ENCODE assay signal across 20 mouse cellular contexts in genomic region chr1:137418388-137418787, GRCm38 (mm10).
DNase-seq lines count a peak whose midpoint lies in the region; ATAC-seq and TF ChIP-seq lines count a peak whose summit lies in the region.
"Had no signal": no experiment of that assay in that cellular context is flagged by ENCODE, and none has a peak within 500 bp of the region (broad histone marks: within the 10 kb centered on the region; RNA-seq: fewer than 3 reads in every experiment).

No protein-coding gene starts in this region.

- no peaks in the 10 kb centered on the region for H3K27me3 ChIP-seq in kidney, embryonic 16.5 days (ENCODE audit: insufficient read depth, low read length)
- H3K27me3 ChIP-seq: embryonic facial prominence, embryonic 12.5 days; forebrain, embryonic 13.5 days; forebrain, embryonic 15.5 days had no signal

- H3K36me3 ChIP-seq in ES-E14 (ENCODE audit: control insufficient read depth, insufficient read depth, low read length, poor library complexity, severe bottlenecking) = no peaks in the 10 kb centered on the region
- H3K36me3 ChIP-seq in kidney, embryonic 16.5 days (ENCODE audit: insufficient read depth, low read length) = no peaks in the 10 kb centered on the region
- H3K36me3 ChIP-seq: embryonic facial prominence, embryonic 10.5 days; embryonic facial prominence, embryonic 12.5 days; forebrain, embryonic 15.5 days had no signal

- H3K27ac ChIP-seq in ES-E14 (ENCODE audit: insufficient read depth, low read depth, low read length, poor library complexity, severe bottlenecking) = no peak overlapping the region
- H3K27ac ChIP-seq in kidney, embryonic 16.5 days (ENCODE audit: low read length) = no peak overlapping the region
- H3K27ac ChIP-seq: embryonic facial prominence, embryonic 10.5 days; embryonic facial prominence, embryonic 12.5 days; forebrain, embryonic 13.5 days; forebrain, embryonic 15.5 days had no signal

- no peaks in the 10 kb centered on the region for H3K9me3 ChIP-seq in ES-E14 (ENCODE audit: control insufficient read depth, insufficient read depth, low read depth, low read length)
- H3K9me3 ChIP-seq in kidney, embryonic 16.5 days (ENCODE audit: low read length) = no peaks in the 10 kb centered on the region; the same call in 1 of the 2 replicates
- H3K9me3 ChIP-seq: embryonic facial prominence, embryonic 10.5 days; embryonic facial prominence, embryonic 12.5 days; forebrain, embryonic 13.5 days; forebrain, embryonic 15.5 days had no signal

- no peak for ATAC-seq in kidney, embryonic 16.5 days (ENCODE audit: low FRiP score, low TSS enrichment)
- ATAC-seq: activated CD4-positive, CD25-positive, alpha-beta regulatory T cell, adult 4 months; forebrain, embryonic 13.5 days; forebrain, embryonic 15.5 days; forebrain, postnatal 0 days had no signal

- in situ Hi-C loops in ES-E14 (cut with MboI; ENCODE audit: low sequenced_read_pairs in 2 of 2, unreplicated experiment in 2 of 2) = no loop called here

- intact Hi-C loops in heart, postnatal 14 days (cut with DNase I) = no loop called here

- 80% methylated on average over 3 of the region's 3 CpGs for whole genome bisulfite sequencing in kidney, embryonic 16.5 days

- DNase-seq in ES-CJ7 (ENCODE audit: low read depth, low spot score) (peak; percentile 88), ES-E14 (ENCODE audit: low read depth, low spot score) (peak; percentile 72), WW6 (ENCODE audit: low read depth, low spot score) (peak; percentile 39)
- no peak for DNase-seq in left cerebral cortex, adult 11 months (ENCODE audit: low spot score)
- DNase-seq in heart, postnatal 14 days = no peak
- DNase-seq: adrenal gland, adult 8-10 months; adrenal gland, postnatal 14 days; adrenal gland, postnatal 36 days; cerebellum, adult 11-12 months; cerebellum, adult 2 months; cerebellum, adult 9-10 months; cerebellum, postnatal 10 days; cerebellum, postnatal 25 days; forebrain, postnatal 0 days had no signal

- H3K4me2 ChIP-seq in kidney, embryonic 16.5 days (replicated peaks; ENCODE audit: low read depth, low read length) = no peak overlapping the region
- H3K4me2 ChIP-seq: embryonic facial prominence, embryonic 12.5 days; forebrain, embryonic 13.5 days; forebrain, embryonic 15.5 days had no signal

- H3K4me3 ChIP-seq in ES-E14 (ENCODE audit: insufficient read depth in 1 of 2, low read depth in 1 of 2, low read length in 2 of 2, poor library complexity in 1 of 2, severe bottlenecking in 1 of 2) = no peak overlapping the region
- H3K4me3 ChIP-seq in kidney, embryonic 16.5 days (ENCODE audit: low read length) = no peak overlapping the region
- H3K4me3 ChIP-seq: embryonic facial prominence, embryonic 10.5 days; embryonic facial prominence, embryonic 12.5 days; forebrain, embryonic 13.5 days; forebrain, embryonic 15.5 days had no signal

- no peaks in the 10 kb centered on the region; a peak in 1 of 4 replicates for H3K4me1 ChIP-seq in ES-E14 (ENCODE audit: control insufficient read depth in 2 of 2, insufficient read depth in 2 of 2, low read length in 2 of 2, poor library complexity in 1 of 2)
- no peaks in the 10 kb centered on the region for H3K4me1 ChIP-seq in kidney, embryonic 16.5 days (ENCODE audit: insufficient read depth, low read length)
- H3K4me1 ChIP-seq: embryonic facial prominence, embryonic 10.5 days; embryonic facial prominence, embryonic 12.5 days; forebrain, embryonic 13.5 days; forebrain, embryonic 15.5 days had no signal

- no peak overlapping the region for H3K9ac ChIP-seq in ES-E14 (ENCODE audit: insufficient read depth, low read depth, low read length, poor library complexity, severe bottlenecking)
- no peak overlapping the region for H3K9ac ChIP-seq in kidney, embryonic 16.5 days (replicated peaks; ENCODE audit: low read length)
- H3K9ac ChIP-seq: embryonic facial prominence, embryonic 12.5 days; forebrain, embryonic 13.5 days; forebrain, embryonic 15.5 days; forebrain, postnatal 0 days had no signal

TF ChIP-seq in ES-E14, 5 proteins besides CTCF, POLR2A, EP300 and RAD21:
- TF ChIP-seq ZNF384 (IDR thresholded peaks at IDR 0.05; ENCODE audit: low read depth, low read length) = no peak
- no peak for TF ChIP-seq HCFC1 (IDR thresholded peaks at IDR 0.05; ENCODE audit: borderline replicate concordance, insufficient read depth, low read length)
- TF ChIP-seq ZC3H11A (IDR thresholded peaks at IDR 0.05; ENCODE audit: borderline replicate concordance, low read depth, low read length) = no peak
- TF ChIP-seq CHD2 (IDR thresholded peaks at IDR 0.05; ENCODE audit: low read depth, low read length) = peak; percentile 84
- TF ChIP-seq MAFK (IDR thresholded peaks at IDR 0.05; ENCODE audit: insufficient read depth, low read depth, low read length) = no peak

Comparison
In these comparisons a context has a peak if more than half of its experiments do, and no peak if none do; other contexts are left out.
1. DNase-seq: peak in ES-CJ7 (single experiment), ES-E14 (single experiment) and WW6 (single experiment); none in left cerebral cortex, adult 11 months (single experiment) and heart, postnatal 14 days (0 of 2).